ENCODE assay signal across 9 mouse cellular contexts in genomic region chr11:30237960-30238359, GRCm38 (mm10). TPM values are rescaled to one million over a fixed set of nuclear protein-coding genes. Genes with fewer than 3 reads are reported as not detected.
A peak's percentile ranks its signal among the peaks of the same experiment; 100 is the strongest.
DNase-seq lines count a peak whose midpoint lies in the region.
"Had no signal": no experiment of that assay in that cellular context is flagged by ENCODE, and none has a peak within 500 bp of the region (broad histone marks: within the 10 kb centered on the region; RNA-seq: fewer than 3 reads in every experiment).

No protein-coding gene starts in this region.

- no peak overlapping the region for H3K27ac ChIP-seq in heart, embryonic 10.5 days
- H3K27ac ChIP-seq: limb, embryonic 12.5 days had no signal

- no peaks in the 10 kb centered on the region for H3K9me3 ChIP-seq in heart, embryonic 10.5 days
- H3K9me3 ChIP-seq: limb, embryonic 12.5 days had no signal

- no peak overlapping the region for H3K4me3 ChIP-seq in heart, embryonic 10.5 days
- H3K4me3 ChIP-seq: limb, embryonic 12.5 days had no signal

- no peaks in the 10 kb centered on the region for H3K27me3 ChIP-seq in heart, embryonic 10.5 days (ENCODE audit: insufficient read depth, poor library complexity, severe bottlenecking)
- H3K27me3 ChIP-seq: limb, embryonic 12.5 days had no signal

- peaks cover 35% of the 10 kb centered on the region for H3K4me1 ChIP-seq in heart, embryonic 10.5 days
- H3K4me1 ChIP-seq: limb, embryonic 12.5 days had no signal

- peak; percentile 70 for DNase-seq in heart, embryonic 10.5 days (ENCODE audit: low spot score)
- no peak for DNase-seq in heart, adult 8-10 months (ENCODE audit: low spot score)
- peak; percentile 23 for DNase-seq in CD4-positive helper T cell, adult 2 months (ENCODE audit: low read depth, low spot score)
- peak; percentile 58 to 60 for DNase-seq in adrenal gland, postnatal 36 days
- peak; percentile 46 to 60 for DNase-seq in kidney, postnatal 4 days
- no peak for DNase-seq in right cerebral cortex, postnatal 36 days (ENCODE audit: low spot score in 2 of 2)
- no peak for DNase-seq in left cerebral cortex, postnatal 36 days (ENCODE audit: low spot score in 2 of 2)
- no peak for DNase-seq in gastrocnemius, adult 8-10 months (ENCODE audit: low spot score in 2 of 2)

- WGBS in heart, embryonic 10.5 days, result 69% methylated on average over 4 of the region's 4 CpGs

- intact Hi-C loops in left cerebral cortex, postnatal 36 days (cut with DNase I), result no loop called here

- H3K36me3 ChIP-seq in heart, embryonic 10.5 days, result peaks cover 16% of the 10 kb centered on the region

RNA-seq across cellular contexts. Expression of gene Sptbn1, which starts 30.0 kb away (rescaled TPM):
- polyA plus RNA-seq in heart, embryonic 10.5 days (2016; fragmentation: Nextera tagmentation; extraction: Ambion mirVana), result 115 and 137 TPM in 2 replicates
- 100 to 1,000 TPM; 542 to 588 (median 572) TPM for total RNA-seq in heart, adult 8-10 months (2022)
- total RNA-seq in adrenal gland, postnatal 36 days (2021), result 100 to 1,000 TPM; 310 to 342 TPM
- total RNA-seq in left cerebral cortex, postnatal 36 days (2021), result 100 to 1,000 TPM; 587 to 631 TPM
- 100 to 1,000 TPM in 2 of 4 experiments, 10 to 100 TPM in 2; 83.7 to 109 (median 98.4) TPM for total RNA-seq in gastrocnemius, adult 8-10 months (2022)

Comparison
In these comparisons a context has a peak if more than half of its experiments do, and no peak if none do; other contexts are left out.
1. DNase-seq: peak in heart, embryonic 10.5 days (single experiment), CD4-positive helper T cell, adult 2 months (single experiment), adrenal gland, postnatal 36 days (2 of 2) and kidney, postnatal 4 days (2 of 2); none in heart, adult 8-10 months (single experiment), right cerebral cortex, postnatal 36 days (0 of 2), left cerebral cortex, postnatal 36 days (0 of 2) and gastrocnemius, adult 8-10 months (0 of 2).